Mouse (Mus musculus): ENCODE results near the gene Dpyd. TPM values are rescaled to one million over a fixed set of nuclear protein-coding genes. Genes with fewer than 3 reads are reported as not detected.

Gene Dpyd
- polyA plus RNA-seq, 1 experiment from 2014 or later: 6.7 TPM

GRCm38 (mm10) chr3:118590559-118590958 is 28.6 kb downstream of the Dpyd start:
- no peak for DNase-seq (ENCODE audit: low spot score)
- Histone ChIP-seq H3K9ac (ENCODE audit: low read length) (no peak overlapping the region), H3K4me1 (replicated peaks; ENCODE audit: control insufficient read depth, insufficient read depth, low read length) (no peaks in the 10 kb centered on the region), H3K27me3 (ENCODE audit: control insufficient read depth, insufficient read depth, low read length) (no peaks in the 10 kb centered on the region), H3K36me3 (ENCODE audit: control insufficient read depth, insufficient read depth, low read length) (no peaks in the 10 kb centered on the region), H3K9me3 (ENCODE audit: control insufficient read depth, low read length) (no peaks in the 10 kb centered on the region), H3K4me2 (ENCODE audit: low read depth, low read length, severe bottlenecking) (no peak overlapping the region), H3K27ac (ENCODE audit: low read depth, low read length) (no peak overlapping the region), H3K4me3 (ENCODE audit: low read depth, low read length) (no peak overlapping the region)
- no peak for ATAC-seq (replicated peaks; ENCODE audit: low FRiP score)
- WGBS: 94% methylated on average over 1 of the region's 1 CpGs

GRCm38 (mm10) chr3:118594864-118595263 is 32.9 kb downstream of the Dpyd start:
- no peaks in the 10 kb centered on the region for H3K4me1 ChIP-seq (replicated peaks; ENCODE audit: control insufficient read depth, insufficient read depth, low read length)
- no peak overlapping the region for H3K4me2 ChIP-seq (ENCODE audit: low read depth, low read length, severe bottlenecking)
- H3K9ac ChIP-seq (ENCODE audit: low read length): no peak overlapping the region
- H3K27ac ChIP-seq (ENCODE audit: low read depth, low read length): no peak overlapping the region
- no peaks in the 10 kb centered on the region for H3K27me3 ChIP-seq (ENCODE audit: control insufficient read depth, insufficient read depth, low read length)
- DNase-seq (ENCODE audit: low spot score): no peak
- WGBS: 91% methylated on average over 4 of the region's 4 CpGs
- H3K36me3 ChIP-seq (ENCODE audit: control insufficient read depth, insufficient read depth, low read length): no peaks in the 10 kb centered on the region
- ATAC-seq (replicated peaks; ENCODE audit: low FRiP score): no peak
- H3K9me3 ChIP-seq (ENCODE audit: control insufficient read depth, low read length): no peaks in the 10 kb centered on the region
- no peak overlapping the region for H3K4me3 ChIP-seq (ENCODE audit: low read depth, low read length)

DNA sequence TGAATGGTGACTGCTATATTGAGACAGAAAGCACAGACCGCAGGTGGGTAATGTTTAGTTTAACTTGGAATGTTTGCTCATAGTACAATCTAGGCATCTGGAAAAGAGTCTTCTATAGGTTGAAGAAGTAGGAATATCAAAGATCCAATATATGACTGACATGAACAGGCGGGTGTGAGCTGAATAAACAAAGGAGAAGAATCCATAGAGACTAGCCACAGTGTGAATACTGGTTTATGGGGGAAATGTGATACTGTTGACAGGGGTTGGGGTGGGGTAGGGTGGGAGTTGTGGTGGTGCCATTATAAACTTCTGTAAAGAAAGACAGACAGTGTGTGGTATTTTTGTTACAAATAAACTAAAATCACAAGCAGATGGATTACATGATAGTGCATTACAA is 33.8 kb downstream of the Dpyd start:
- H3K4me2 ChIP-seq (ENCODE audit: low read depth, low read length, severe bottlenecking): no peak overlapping the region
- no peaks in the 10 kb centered on the region for H3K9me3 ChIP-seq (ENCODE audit: control insufficient read depth, low read length)
- H3K9ac ChIP-seq (ENCODE audit: low read length): no peak overlapping the region
- DNase-seq (ENCODE audit: low spot score): no peak
- H3K36me3 ChIP-seq (ENCODE audit: control insufficient read depth, insufficient read depth, low read length): no peaks in the 10 kb centered on the region
- H3K4me3 ChIP-seq (ENCODE audit: low read depth, low read length): no peak overlapping the region
- ATAC-seq (replicated peaks; ENCODE audit: low FRiP score): no peak
- WGBS: 80% methylated on average over 2 of the region's 2 CpGs
- no peak overlapping the region for H3K27ac ChIP-seq (ENCODE audit: low read depth, low read length)
- no peaks in the 10 kb centered on the region for H3K4me1 ChIP-seq (replicated peaks; ENCODE audit: control insufficient read depth, insufficient read depth, low read length)
- H3K27me3 ChIP-seq (ENCODE audit: control insufficient read depth, insufficient read depth, low read length): no peaks in the 10 kb centered on the region

GRCm38 (mm10) chr3:118601689-118602640 is 40.0 kb downstream of the Dpyd start:
- no peaks in the 10 kb centered on the region for H3K36me3 ChIP-seq (ENCODE audit: control insufficient read depth, insufficient read depth, low read length)
- H3K27ac ChIP-seq (ENCODE audit: low read depth, low read length): no peak overlapping the region
- H3K9ac ChIP-seq (ENCODE audit: low read length): no peak overlapping the region
- H3K4me1 ChIP-seq (replicated peaks; ENCODE audit: control insufficient read depth, insufficient read depth, low read length): no peaks in the 10 kb centered on the region
- DNase-seq (ENCODE audit: low spot score): no peak
- H3K9me3 ChIP-seq (ENCODE audit: control insufficient read depth, low read length): no peaks in the 10 kb centered on the region
- H3K27me3 ChIP-seq (ENCODE audit: control insufficient read depth, insufficient read depth, low read length): no peaks in the 10 kb centered on the region
- 92% methylated on average over 7 of the region's 7 CpGs for WGBS
- no peak overlapping the region for H3K4me3 ChIP-seq (ENCODE audit: low read depth, low read length)
- H3K4me2 ChIP-seq (ENCODE audit: low read depth, low read length, severe bottlenecking): no peak overlapping the region
- ATAC-seq (replicated peaks; ENCODE audit: low FRiP score): no peak

DNA sequence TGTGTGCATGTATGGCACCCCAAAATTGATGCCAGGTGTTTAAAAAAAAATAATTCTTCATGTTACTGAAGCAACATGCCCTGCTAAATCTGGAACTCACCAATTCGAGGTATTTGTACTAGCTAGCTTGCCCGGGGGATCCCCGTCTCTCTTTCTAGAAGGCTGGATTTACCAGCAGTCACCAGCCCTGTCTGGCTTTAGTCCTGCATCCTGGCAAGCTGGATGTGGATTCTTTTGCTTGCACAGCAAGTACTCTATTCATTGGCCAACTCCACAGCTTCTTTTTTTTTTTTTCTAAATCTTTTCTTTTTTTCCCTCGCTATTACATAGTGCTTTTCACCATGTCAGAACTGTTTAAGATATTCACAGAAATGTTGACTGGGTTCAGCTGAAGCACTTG is 46.8 kb downstream of the Dpyd start:
- ATAC-seq (replicated peaks; ENCODE audit: low FRiP score) (no peak), DNase-seq (ENCODE audit: low spot score) (no peak)
- 68% methylated on average over 4 of the region's 4 CpGs for WGBS
- no peak overlapping the region for H3K4me3 ChIP-seq (ENCODE audit: low read depth, low read length)
- no peak overlapping the region for H3K27ac ChIP-seq (ENCODE audit: low read depth, low read length)
- no peaks in the 10 kb centered on the region for H3K9me3 ChIP-seq (ENCODE audit: control insufficient read depth, low read length)
- no peak overlapping the region for H3K9ac ChIP-seq (ENCODE audit: low read length)
- H3K4me2 ChIP-seq (ENCODE audit: low read depth, low read length, severe bottlenecking): no peak overlapping the region
- no peaks in the 10 kb centered on the region for H3K27me3 ChIP-seq (ENCODE audit: control insufficient read depth, insufficient read depth, low read length)
- H3K4me1 ChIP-seq (replicated peaks; ENCODE audit: control insufficient read depth, insufficient read depth, low read length): no peaks in the 10 kb centered on the region
- H3K36me3 ChIP-seq (ENCODE audit: control insufficient read depth, insufficient read depth, low read length): no peaks in the 10 kb centered on the region

- 27% methylated on average over 9 of the region's 9 CpGs for WGBS
- ATAC-seq (replicated peaks; ENCODE audit: low FRiP score): peak; percentile 87
Measured at GRCm38 (mm10) chr3:118626455-118627375, 64.8 kb downstream of the Dpyd start.

DNA sequence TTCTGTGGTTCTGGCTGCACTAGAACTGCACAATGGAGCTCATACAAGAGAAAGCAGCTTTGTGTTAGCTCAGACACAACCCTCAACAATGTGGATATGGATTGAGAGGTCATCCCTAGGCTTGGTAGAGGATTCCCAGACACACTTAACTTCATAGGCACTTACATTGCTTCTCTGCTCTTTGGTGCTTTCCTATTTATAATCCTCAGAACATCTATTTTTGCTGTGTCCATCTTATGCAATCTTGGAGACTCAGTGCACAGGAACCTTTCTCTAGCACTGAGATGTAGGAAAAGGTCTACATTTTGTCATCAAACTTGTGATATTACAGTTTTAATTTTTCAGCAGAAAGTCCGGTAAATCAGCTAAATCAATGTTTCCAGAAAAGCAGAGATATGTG is 67.8 kb downstream of the Dpyd start:
- H3K4me2 ChIP-seq (ENCODE audit: low read depth, low read length, severe bottlenecking): no peak overlapping the region
- DNase-seq (ENCODE audit: low spot score): no peak
- no peaks in the 10 kb centered on the region for H3K9me3 ChIP-seq (ENCODE audit: control insufficient read depth, low read length)
- H3K4me1 ChIP-seq (replicated peaks; ENCODE audit: control insufficient read depth, insufficient read depth, low read length): peaks cover 7% of the 10 kb centered on the region; the same call in 1 of the 2 replicates
- WGBS: 94% methylated on average over 1 of the region's 1 CpGs
- no peak for ATAC-seq (replicated peaks; ENCODE audit: low FRiP score)
- no peaks in the 10 kb centered on the region for H3K27me3 ChIP-seq (ENCODE audit: control insufficient read depth, insufficient read depth, low read length)
- no peak overlapping the region for H3K27ac ChIP-seq (ENCODE audit: low read depth, low read length)
- H3K9ac ChIP-seq (ENCODE audit: low read length): no peak overlapping the region
- H3K36me3 ChIP-seq (ENCODE audit: control insufficient read depth, insufficient read depth, low read length): no peaks in the 10 kb centered on the region
- H3K4me3 ChIP-seq (ENCODE audit: low read depth, low read length): no peak overlapping the region

More at GRCm38 (mm10) chr3:118626455-118627375, 64.8 kb downstream of the Dpyd start:
- Histone ChIP-seq H3K27me3 (ENCODE audit: control insufficient read depth, insufficient read depth, low read length) (no peaks in the 10 kb centered on the region), H3K9me3 (ENCODE audit: control insufficient read depth, low read length) (no peaks in the 10 kb centered on the region), H3K9ac (ENCODE audit: low read length) (no peak overlapping the region), H3K4me3 (ENCODE audit: low read depth, low read length) (no peak overlapping the region), H3K36me3 (ENCODE audit: control insufficient read depth, insufficient read depth, low read length) (no peaks in the 10 kb centered on the region), H3K4me1 (replicated peaks; ENCODE audit: control insufficient read depth, insufficient read depth, low read length) (peaks cover 7% of the 10 kb centered on the region; the same call in 1 of the 2 replicates), H3K4me2 (ENCODE audit: low read depth, low read length, severe bottlenecking) (no peak overlapping the region), H3K27ac (ENCODE audit: low read depth, low read length) (0 out of 2 replicates have a peak overlapping the region, but pooled peaks have one; percentile 31)
- DNase-seq (ENCODE audit: low spot score): no peak

GRCm38 (mm10) chr3:118646024-118646570 is 84.2 kb downstream of the Dpyd start:
- no peak overlapping the region for H3K27ac ChIP-seq (ENCODE audit: low read depth, low read length)
- 77% methylated on average over 10 of the region's 10 CpGs for WGBS
- DNase-seq (ENCODE audit: low spot score): no peak

More at GRCm38 (mm10) chr3:118646024-118646570, 84.2 kb downstream of the Dpyd start:
- Histone ChIP-seq H3K4me1 (replicated peaks; ENCODE audit: control insufficient read depth, insufficient read depth, low read length) (no peaks in the 10 kb centered on the region), H3K27me3 (ENCODE audit: control insufficient read depth, insufficient read depth, low read length) (no peaks in the 10 kb centered on the region), H3K9ac (ENCODE audit: low read length) (no peak overlapping the region), H3K36me3 (ENCODE audit: control insufficient read depth, insufficient read depth, low read length) (no peaks in the 10 kb centered on the region), H3K4me2 (ENCODE audit: low read depth, low read length, severe bottlenecking) (no peak overlapping the region), H3K9me3 (ENCODE audit: control insufficient read depth, low read length) (no peaks in the 10 kb centered on the region), H3K4me3 (ENCODE audit: low read depth, low read length) (no peak overlapping the region)
- ATAC-seq (replicated peaks; ENCODE audit: low FRiP score): no peak

Data from forebrain, embryonic 11.5 days (tissue).